Mouse (Mus musculus): ENCODE data around the gene Pimreg.
A peak's percentile ranks its signal among the peaks of the same experiment; 100 is the strongest.

Gene Pimreg

DNA sequence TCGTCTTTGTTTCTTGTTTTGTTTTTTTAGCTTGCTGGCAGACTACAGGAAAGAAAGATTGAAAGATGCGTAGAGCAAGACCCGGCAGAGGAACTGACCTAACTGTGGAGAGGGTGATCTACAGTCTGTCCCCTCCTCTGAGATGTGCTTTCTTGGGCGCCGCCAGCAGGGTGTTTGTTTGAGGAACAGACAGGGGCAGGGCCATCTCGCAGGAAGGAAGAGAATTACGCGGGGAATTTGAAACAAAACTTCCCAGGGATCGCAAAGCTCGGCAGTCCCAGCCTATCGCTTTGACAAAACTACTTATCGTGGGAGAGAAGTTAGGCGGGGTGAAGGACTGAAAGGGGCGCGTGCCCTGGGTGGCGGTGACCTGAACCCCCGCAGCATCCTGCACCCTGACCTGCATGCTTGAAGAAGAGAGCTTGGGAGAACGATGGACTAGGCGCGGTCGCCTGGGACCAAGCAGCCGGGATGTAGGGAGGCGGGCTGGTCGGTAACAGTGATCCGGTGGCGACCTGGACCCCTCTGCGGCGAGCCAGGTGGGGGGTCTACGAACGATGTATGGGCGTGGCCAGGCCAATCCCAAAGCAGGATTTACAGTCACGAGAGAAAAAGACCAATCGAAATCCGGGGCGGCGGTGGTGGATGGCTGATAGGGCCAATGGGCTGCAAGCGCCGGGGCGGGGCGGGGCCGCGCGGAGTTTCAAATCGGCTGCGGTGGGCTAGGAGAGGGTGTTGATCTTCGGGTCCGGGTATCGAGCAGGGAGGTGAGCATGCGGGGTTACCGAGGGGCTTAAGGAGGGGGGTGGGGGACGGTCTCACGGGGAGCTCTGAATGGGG is at the start of gene Pimreg:
Gene Pimreg (plus strand): TSS at position 265 of the 840 bp plus-strand sequence.
- peak; percentile 70 for ATAC-seq (ENCODE audit: low TSS enrichment)

DNA sequence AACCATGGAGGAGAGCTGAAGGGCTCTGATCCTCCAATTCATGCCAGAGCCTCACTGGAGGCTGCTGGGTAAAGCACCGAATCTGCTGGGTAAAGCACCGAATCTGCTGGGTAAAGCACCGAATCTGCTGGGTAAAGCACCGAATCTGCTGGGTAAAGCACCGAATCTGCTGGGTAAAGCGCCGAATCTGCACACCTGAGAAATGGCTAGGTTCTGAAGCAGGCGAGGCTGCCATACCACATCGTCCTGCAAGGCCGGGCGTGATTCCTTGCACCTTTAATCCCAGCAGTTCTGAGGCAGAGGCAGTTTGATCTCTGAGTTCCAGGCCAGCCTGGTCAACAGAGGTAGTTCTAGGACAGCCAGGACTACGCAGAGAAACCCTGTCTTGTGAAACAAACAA is 49.4 kb upstream of the Pimreg start:
- ATAC-seq (ENCODE audit: low TSS enrichment), result no peak

DNA sequence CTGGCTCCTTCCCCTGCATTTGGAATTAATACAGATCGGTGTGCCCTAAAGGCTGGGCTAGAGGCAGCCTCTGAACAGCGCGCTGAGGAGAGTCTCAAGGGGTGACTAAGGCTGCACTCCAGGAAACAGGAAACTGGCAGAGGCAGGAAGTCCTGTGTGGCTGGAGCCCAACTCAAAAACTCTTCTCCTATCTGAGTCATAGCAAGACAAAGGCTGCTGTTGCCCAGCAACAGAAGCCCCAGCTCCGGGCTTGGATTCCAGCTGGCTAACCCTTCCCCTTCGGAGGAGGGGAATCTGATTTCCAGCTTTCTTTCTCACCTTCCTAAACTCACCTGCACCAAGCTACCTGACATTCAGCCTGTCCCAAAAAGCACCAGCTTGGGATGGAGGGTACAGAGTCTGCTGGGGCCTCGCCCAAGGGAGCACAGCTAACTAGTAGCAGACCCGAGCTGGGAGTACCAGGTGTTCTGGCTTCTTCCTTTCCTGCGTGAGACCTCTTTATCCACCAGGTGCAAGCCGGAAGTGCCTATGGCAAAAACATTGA is 45.8 kb upstream of the Pimreg start:
- peak; percentile 72 for ATAC-seq (ENCODE audit: low TSS enrichment)

DNA sequence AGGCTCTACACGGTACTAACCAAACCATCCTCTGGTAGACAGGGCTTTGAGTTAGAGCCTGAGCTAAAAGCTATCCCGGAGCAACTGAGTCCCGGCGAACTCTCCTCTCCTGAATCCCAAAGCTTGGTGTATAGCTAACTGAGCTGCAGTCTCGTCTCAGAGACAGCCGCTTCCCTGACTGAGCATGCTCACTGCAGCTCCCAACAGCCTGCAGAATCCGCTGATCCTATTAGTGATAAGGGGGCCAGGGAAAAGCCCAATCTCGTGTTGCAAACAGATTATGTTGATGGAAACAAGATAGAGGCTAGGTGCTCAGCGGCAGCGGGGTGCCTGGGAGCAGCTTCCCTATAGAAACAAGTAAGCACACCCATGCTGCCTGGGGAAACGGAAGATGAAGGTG is 45.0 kb upstream of the Pimreg start:
- ATAC-seq (ENCODE audit: low TSS enrichment), result no peak

DNA sequence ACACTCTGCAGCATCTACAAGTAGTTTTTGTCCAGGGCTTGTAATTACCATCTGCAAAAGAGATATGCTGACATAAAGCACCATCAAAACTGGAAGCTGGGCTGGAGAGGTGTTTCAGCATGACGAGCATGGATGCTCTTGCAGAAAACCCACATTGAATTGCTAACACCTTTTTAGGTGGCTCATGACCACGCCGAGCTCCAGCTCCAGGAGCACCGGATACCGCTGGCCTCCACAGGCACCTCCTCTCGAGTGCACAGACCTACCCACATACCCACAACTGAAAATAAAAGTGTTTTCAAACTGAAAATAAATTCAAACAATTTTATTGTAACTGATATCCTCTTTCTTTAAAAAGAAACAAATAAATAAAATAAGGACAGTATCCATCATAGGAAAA is 41.6 kb upstream of the Pimreg start:
- no peak for ATAC-seq (ENCODE audit: low TSS enrichment)

DNA sequence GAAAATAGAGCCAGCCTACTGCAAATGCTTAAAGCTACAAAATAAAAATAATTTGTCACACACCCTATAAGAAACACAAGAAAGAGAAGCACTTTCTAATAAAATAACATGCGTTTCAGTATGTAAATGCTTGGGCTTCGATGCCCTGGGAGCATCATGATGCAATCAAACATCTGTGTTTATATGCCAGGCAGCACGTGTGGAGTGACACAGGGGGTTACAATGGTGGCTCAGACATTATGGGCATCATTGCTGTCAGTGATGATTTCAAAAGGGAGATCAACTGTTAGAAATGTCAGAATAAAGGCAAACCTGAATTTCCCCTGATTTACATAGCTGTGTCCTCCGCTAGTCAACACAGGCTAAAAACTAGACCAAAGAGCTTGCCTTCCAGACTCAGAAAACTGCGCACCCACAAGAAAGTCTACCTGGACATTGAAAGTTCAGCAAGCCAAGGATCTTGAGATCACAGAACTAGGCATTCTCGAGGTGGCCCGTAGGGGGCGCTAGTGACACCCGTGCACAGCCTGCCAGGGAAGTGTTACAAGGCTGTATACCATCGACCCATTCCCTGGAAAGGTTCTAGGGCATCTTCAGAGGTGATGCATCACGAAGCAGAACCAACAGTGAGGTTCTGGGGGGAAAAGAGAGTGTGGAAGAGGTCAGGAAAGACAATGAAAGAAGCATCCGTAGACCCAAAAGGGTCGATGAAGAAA is 39.5 kb upstream of the Pimreg start:
- ATAC-seq (ENCODE audit: low TSS enrichment), result no peak

DNA sequence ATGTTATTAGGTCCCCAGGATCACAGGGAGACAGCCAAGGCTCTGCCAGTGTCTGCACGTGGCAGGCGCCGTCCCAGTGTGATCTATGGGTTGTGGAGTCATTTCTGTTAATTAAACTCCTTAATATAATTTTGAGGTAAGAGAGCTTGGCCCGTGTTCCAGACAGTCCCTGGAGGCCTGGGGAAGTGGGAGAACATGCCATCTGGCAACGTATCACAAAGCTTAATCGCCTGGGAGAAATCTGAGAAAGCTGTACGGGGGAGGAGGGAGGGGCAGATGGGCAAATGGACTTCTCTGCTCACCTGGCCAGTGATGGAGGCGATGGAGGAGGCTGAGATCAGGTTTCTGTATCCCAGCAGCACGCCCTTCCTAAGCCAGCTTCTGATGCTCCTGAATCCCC is 38.7 kb upstream of the Pimreg start:
- ATAC-seq (ENCODE audit: low TSS enrichment), result no peak

DNA sequence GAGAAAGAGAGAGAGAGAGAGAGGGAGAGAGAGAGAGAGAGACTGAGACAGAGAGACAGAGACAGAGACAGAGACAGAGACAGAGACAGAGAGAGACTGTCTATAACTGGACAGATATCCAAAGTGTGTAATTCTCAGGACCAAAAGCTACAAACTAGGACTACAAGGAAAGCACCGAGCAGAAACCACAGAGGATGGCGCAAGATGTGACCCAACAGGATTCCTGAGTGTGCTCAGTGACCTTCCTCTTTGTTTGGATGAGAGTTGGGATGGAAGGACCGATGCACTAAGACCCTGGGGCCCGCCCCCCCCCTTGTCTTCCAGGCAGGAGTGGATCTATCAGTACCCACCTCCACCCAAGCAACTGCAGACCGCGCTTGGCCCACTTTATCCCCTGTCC is 36.3 kb upstream of the Pimreg start:
- ATAC-seq (ENCODE audit: low TSS enrichment), result no peak

DNA sequence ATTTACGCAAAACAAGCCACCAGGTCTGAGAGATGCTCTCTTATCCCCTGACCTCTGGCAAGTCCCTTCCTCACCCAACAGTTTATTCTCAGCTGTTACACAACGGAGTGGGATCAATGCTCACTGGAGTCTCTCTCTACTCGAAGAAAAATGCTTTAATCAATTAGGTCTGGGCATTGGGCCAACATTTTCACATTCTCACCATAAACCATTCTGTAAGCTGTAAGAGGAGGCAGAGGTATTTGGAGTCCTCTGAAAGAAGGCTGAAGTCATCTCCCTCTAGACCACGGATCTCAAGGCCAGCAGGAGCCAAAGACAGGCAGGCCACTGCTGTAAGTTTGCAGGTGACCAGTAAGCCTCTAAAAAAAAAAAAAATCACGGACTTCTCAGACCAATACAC is 31.5 kb upstream of the Pimreg start:
- ATAC-seq (ENCODE audit: low TSS enrichment), result no peak

DNA sequence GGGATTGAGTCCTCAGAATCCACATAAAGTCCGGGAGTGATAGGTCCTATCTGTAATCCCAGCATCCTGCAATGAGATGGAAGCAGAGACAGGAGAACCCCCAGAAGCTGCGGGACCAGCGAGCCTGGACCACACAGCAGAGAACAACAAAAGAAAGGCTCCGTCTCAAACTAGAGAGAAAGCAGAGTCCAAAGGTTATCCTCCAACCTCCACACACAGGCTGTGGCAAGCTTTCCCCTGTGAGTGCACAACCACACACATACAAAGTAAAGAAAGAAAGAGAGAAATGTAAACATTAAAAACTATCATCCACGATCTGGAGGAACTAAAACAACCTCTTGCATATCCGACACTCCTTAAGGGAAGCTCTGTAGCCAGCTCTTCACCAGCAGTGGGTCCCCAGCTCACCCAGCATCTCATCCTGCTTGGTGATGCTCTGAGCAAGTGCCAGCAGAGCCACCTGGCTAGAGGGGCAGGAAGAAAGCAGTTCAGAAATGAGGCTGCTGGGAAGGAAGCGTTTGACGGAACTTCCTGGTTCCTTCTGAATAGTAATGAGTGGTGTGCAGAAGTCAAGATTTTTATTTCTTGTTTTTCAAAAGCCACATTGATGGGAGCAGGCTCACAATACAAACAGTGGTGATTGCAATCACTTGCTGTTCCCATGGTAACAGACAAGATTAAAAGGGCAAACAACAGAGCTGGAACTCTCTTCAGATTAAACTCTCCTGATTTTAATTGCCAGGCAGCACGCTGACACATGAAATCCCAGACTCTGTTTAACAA is 30.7 kb upstream of the Pimreg start:
- peak; percentile 57; the same call in 1 of the 2 replicates for ATAC-seq (ENCODE audit: low TSS enrichment)

DNA sequence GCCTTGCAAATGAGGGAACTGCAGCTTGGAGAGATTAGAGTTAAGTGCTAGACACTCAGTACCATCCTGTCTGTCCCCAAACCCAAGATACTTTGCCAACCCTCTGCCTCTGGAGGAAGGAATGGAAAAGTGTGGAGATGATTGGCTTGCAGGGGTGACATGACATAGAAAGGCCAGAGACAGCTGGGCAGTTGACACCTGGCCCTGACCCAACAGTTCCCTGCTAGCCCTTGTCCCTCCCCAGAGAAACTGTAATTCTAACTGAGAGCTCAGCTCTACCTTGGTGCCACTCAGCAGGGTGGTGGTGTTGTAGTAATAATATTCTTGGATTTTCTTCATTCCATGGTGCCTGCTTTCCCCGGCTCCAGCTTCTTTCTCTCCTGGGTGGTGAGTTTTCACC is 29.9 kb upstream of the Pimreg start:
- ATAC-seq (ENCODE audit: low TSS enrichment), result no peak

DNA sequence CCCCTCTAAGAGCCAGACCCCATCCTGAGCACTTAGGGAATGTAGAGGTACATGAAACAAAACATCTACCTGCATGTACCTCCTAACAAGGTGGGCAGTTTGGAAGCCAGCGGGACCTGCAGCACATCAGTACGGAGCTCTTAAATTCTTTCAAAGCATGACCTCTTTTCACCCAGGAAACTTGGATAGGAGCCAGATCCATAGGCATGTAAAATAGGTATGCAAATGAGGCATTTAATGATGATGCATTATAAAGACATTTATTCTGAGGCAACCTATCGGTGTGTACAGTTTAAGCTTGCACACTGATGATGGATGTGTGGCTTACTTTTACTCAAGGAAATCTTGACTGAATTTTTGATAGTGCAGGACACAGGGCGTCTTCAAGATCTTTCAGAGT is 27.2 kb upstream of the Pimreg start:
- no peak for ATAC-seq (ENCODE audit: low TSS enrichment)

DNA sequence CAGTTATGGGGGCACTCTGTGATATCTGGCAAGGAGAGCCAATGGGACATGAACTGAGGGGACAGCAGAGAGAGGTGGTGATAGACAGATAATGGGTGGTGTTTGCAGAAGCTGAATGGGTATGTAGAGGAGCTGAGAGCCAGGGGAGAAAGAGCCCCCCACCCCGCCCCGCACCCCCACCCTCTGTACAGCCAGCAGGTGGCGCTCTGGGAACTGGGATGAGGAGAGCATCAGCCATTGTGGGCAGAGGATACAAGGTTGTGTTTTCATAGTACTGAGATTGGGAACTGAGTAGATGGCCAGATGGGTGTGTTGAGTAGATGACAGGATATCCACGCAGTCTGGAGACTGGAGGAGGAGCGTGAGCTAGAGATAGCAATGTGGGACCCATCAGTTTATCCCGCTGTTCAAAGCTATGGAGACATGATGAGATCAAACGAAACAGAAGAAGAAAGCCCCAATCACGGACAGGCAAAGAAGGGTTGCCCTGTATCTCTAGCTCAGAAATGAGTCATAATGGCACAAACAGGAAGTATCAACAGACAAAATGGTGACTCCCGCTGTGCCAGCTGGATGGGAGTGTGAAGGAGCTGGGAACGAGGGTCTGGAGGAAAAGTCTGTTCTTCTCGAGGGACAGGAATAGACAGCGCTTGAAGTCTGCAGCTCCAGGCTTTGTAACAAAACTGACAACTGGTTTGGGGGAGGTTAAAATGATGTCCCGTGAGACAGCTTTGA is 25.1 kb upstream of the Pimreg start:
- no peak for ATAC-seq (ENCODE audit: low TSS enrichment)

DNA sequence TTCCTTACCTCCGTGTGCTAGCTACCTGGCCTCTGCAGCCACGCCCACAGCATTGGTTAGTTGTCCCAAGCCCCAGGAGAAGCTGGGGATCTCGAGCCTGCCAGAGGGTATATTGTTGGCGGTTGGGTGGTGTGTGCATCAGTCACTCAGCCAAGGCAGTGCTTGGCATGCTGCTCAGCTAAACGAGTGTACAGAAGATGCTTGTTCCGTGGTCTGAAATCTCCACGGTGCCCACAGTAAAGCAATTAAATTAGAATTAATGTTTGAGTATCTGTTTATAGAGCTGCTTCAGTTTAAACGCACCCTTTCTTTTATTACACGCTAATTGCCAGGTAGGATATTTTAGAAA is 24.6 kb upstream of the Pimreg start:
- ATAC-seq (ENCODE audit: low TSS enrichment), result no peak

DNA sequence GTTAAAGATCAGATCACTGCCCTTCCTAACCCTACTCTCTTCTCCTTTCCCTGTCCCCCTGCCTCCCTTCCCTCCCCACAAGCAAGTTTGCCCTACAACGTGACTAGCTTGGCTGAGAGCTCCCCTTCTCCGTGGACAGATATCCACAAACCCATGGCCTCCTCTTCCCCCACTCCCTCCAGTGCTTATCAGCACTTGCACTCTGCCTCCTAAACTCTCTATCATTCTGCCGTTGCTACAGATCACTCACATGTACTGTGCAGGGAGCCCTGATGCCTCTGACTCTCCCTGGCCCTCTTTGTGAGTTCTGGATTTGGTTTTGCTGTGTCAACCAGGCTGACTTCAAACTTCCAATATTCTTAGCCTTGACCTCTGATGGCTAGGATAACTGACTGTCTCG is 20.8 kb upstream of the Pimreg start:
- no peak for ATAC-seq (ENCODE audit: low TSS enrichment)

DNA sequence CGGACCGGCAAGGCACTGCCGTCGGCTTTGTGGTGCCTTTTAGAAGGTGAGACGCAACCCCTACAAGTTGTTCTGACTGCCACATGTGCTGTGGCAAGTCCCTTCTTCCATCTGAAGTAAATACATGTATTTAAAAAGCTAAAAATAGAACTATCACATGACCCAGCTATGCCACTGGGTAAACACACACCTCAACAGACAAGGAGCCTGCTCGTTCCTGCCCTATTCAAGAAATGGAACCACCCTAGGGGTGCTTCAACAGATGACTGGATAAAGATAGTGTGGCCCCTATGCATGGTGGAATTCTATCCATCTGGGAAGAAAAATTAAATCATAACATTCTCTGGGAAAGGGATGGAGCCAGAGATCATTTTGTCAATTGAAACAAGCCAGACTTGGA is 19.0 kb upstream of the Pimreg start:
- no peak for ATAC-seq (ENCODE audit: low TSS enrichment)

DNA sequence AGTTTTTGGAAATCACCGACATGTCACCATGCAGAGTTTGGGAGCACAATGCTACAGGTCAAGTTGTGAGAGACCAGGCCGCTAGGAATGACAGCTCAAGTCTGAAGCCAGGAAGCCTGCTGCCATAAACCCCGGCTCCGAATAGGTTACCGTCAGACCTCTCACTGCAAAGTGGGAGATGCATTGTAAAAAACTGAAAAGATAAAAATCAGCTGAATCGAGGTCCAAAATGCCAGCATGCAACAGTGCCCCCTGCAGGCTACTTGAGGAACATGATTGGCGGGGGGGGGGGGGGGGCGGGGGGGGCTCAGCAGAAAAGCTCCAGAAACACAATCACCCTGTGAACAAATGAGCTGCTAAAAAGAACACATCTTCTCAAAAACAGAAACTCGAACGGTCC is 18.3 kb upstream of the Pimreg start:
- no peak for ATAC-seq (ENCODE audit: low TSS enrichment)

DNA sequence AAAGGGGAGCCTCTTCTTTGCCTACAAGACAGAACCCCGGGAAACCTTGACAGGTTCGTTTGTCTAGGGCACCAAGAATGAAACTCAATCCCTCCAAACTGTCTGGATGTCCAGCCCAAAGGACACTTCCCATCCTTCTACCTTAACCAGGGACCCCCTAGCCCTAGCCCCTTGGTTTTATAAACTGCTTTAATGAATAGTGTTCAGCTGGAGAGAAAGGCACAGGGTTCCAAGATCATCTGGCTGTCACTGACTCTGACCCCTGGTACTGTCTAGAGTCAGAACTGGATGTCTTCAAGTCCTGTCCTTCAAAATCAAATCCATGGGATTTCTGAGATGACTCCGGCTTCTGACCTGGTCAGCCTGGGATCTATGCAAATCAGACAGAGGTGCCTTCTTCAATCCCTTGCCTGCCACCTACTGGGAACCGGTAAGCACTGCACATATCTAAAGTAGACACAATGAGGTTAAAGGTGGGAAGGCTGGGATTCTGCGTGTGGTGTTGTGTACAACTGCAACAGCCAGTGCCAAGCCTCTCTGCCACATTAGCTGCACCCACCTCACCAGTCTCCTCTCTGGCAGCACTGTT is 17.5 kb upstream of the Pimreg start:
- peak; percentile 64; the same call in 1 of the 2 replicates for ATAC-seq (ENCODE audit: low TSS enrichment)

DNA sequence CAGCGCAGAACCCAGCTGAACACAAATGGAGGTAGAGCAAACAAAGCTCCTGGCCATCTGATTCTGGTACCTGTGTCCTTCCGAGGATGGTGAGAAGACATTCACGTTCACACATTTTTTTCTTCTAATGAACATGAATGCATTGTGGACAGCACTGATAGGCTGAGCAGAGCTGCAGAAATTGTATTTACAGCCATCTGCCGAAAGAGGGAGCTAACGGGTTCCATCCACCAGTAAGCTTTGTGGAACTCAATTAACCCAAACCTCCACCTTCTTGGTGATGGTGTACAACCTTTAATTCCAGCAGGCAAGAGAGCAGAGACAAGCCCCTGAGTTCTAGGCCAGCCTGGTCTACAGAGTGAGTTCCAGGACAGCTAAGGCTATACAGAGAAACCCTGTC is 16.0 kb upstream of the Pimreg start:
- ATAC-seq (ENCODE audit: low TSS enrichment), result no peak

DNA sequence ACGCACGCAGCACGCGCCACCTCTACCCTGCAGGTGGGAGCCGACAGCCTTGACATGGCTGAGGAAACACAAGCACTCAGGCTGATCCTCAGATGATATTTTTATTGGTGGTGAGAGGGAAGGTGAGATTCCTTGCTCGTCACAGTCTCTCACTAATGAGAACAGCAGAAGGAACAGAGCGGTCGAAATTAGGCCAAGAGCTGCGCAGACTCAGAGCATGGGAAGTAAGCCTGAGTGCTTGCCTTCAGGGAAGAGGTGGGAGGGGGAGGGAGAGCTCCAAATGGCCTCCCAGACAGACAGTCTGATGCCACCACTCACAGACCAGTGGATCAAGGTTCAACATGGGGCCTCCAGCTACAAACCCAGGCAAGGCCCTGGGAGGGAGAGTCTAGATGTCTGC is 15.3 kb upstream of the Pimreg start:
- no peak for ATAC-seq (ENCODE audit: low TSS enrichment)

DNA sequence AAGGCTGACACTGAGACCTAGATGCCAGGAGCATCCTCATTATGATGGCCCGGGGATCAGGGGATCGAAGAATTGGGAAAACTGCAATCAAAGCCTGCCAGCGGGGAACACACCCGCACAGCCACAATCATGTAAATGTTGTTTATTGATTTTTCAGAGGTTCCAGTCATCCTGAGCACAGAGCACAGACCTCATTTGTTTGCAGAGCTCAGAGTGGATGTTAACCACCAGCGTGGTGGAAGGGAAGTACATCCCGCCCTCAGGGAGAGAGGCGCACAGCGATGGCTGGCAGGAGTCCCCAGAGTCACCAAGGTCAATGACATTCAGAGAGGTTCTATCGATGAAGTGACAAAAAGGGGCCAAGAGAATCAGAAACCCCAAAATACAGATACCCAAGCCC is 14.0 kb upstream of the Pimreg start:
- no peak for ATAC-seq (ENCODE audit: low TSS enrichment)
